Mouse (Mus musculus) stomach, postnatal 0 days (tissue): ENCODE results near the gene Clic1.
A peak's percentile ranks its signal among the peaks of the same experiment; 100 is the strongest.

Experiments used
- CTCF ChIP-seq: IDR thresholded peaks from 2 replicates; pipeline ENCODE4 v1.5.1; 2016; ENCODE audit warnings: antibody characterized with exemption, low read depth, mild to moderate bottlenecking, moderate library complexity
- EP300 ChIP-seq: optimal IDR thresholded peaks from 2 replicates; pipeline ENCODE3; 2016; ENCODE audit warnings: antibody characterized with exemption

GRCm38 (mm10) chr17:35000717-35001451, 48.9 kb upstream of the Clic1 start, which contains the start of gene Vars:
- TF ChIP-seq CTCF = peak; percentile 21
- no peak for TF ChIP-seq EP300
